Mouse (Mus musculus): ENCODE results near the gene Vamp3. TPM values are rescaled to one million over a fixed set of nuclear protein-coding genes. Genes with fewer than 3 reads are reported as not detected.
"Not testable (repeated sequence)": the region's sequence is repeated elsewhere in the genome, so short reads cannot be mapped to it uniquely, and the experiment has no call there.

Vamp3 gene
- polyA plus RNA-seq, 1 experiment from 2014 or later, result 103 TPM

GRCm38 (mm10) chr4:151041506-151041905 lies 16.3 kb downstream of the Vamp3 start:
- ATAC-seq (ENCODE audit: low FRiP score) (no peak), DNase-seq (ENCODE audit: low spot score) (no peak)
- Histone ChIP-seq H3K4me1 (replicated peaks; ENCODE audit: control insufficient read depth, insufficient read depth, low read length) (peaks cover 3% of the 10 kb centered on the region; the same call in 1 of the 2 replicates), H3K4me3 (ENCODE audit: low read depth, low read length) (no peak overlapping the region), H3K4me2 (replicated peaks; ENCODE audit: low read depth, low read length) (no peak overlapping the region), H3K36me3 (ENCODE audit: control insufficient read depth, insufficient read depth, low read length) (no peaks in the 10 kb centered on the region), H3K27me3 (ENCODE audit: control insufficient read depth, insufficient read depth, low read length) (no peaks in the 10 kb centered on the region), H3K9me3 (ENCODE audit: control insufficient read depth, low read length) (no peaks in the 10 kb centered on the region), H3K9ac (ENCODE audit: low read depth, low read length) (no peak overlapping the region), H3K27ac (ENCODE audit: low read depth, low read length) (no peak overlapping the region)
- 92% methylated on average over 5 of the region's 5 CpGs for WGBS

- no peak overlapping the region for H3K9ac ChIP-seq (ENCODE audit: low read depth, low read length)
- no peaks in the 10 kb centered on the region for H3K9me3 ChIP-seq (ENCODE audit: control insufficient read depth, low read length)
- WGBS, result 92% methylated on average over 11 of the region's 11 CpGs
- no peak for DNase-seq (ENCODE audit: low spot score)
- H3K4me2 ChIP-seq (replicated peaks; ENCODE audit: low read depth, low read length), result no peak overlapping the region
- no peaks in the 10 kb centered on the region for H3K4me1 ChIP-seq (replicated peaks; ENCODE audit: control insufficient read depth, insufficient read depth, low read length)
- ATAC-seq (ENCODE audit: low FRiP score), result no peak
- no peaks in the 10 kb centered on the region for H3K27me3 ChIP-seq (ENCODE audit: control insufficient read depth, insufficient read depth, low read length)
- no peaks in the 10 kb centered on the region for H3K36me3 ChIP-seq (ENCODE audit: control insufficient read depth, insufficient read depth, low read length)
- H3K27ac ChIP-seq (ENCODE audit: low read depth, low read length), result no peak overlapping the region
- H3K4me3 ChIP-seq (ENCODE audit: low read depth, low read length), result no peak overlapping the region
Observed at GRCm38 (mm10) chr4:151037800-151038199, 20.0 kb downstream of the Vamp3 start.

DNA sequence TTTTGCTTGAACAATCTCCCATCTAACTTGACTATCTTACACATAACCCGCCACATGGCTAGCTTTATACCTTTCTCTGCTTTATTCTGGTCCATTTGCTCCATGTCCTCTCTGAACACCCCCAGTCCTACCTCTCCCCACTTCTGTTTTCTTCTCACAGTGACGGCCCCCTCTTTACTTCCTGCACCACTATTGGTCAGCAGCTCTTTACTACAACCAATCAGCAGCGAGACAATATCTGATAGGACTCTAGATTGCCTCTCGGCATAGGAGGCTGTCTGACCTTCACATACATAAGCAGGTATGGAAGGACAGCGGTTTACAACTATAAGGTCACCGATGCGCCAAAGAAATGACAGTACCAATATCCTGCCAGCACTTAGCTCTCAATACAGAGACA lies 21.2 kb downstream of the Vamp3 start:
- H3K27me3 ChIP-seq (ENCODE audit: control insufficient read depth, insufficient read depth, low read length), result no peaks in the 10 kb centered on the region
- no peak for ATAC-seq (ENCODE audit: low FRiP score)
- H3K9ac ChIP-seq (ENCODE audit: low read depth, low read length), result no peak overlapping the region
- DNase-seq (ENCODE audit: low spot score), result no peak
- H3K4me3 ChIP-seq (ENCODE audit: low read depth, low read length), result no peak overlapping the region
- H3K27ac ChIP-seq (ENCODE audit: low read depth, low read length), result no peak overlapping the region
- H3K4me1 ChIP-seq (replicated peaks; ENCODE audit: control insufficient read depth, insufficient read depth, low read length), result no peaks in the 10 kb centered on the region
- WGBS, result 90% methylated on average over 7 of the region's 7 CpGs
- no peak overlapping the region for H3K4me2 ChIP-seq (replicated peaks; ENCODE audit: low read depth, low read length)
- no peaks in the 10 kb centered on the region for H3K9me3 ChIP-seq (ENCODE audit: control insufficient read depth, low read length)
- H3K36me3 ChIP-seq (ENCODE audit: control insufficient read depth, insufficient read depth, low read length), result no peaks in the 10 kb centered on the region

GRCm38 (mm10) chr4:151027001-151027400 lies 30.8 kb downstream of the Vamp3 start:
- Histone ChIP-seq H3K4me1 (replicated peaks; ENCODE audit: control insufficient read depth, insufficient read depth, low read length) (no peaks in the 10 kb centered on the region), H3K4me3 (ENCODE audit: low read depth, low read length) (no peak overlapping the region), H3K4me2 (replicated peaks; ENCODE audit: low read depth, low read length) (no peak overlapping the region), H3K27ac (ENCODE audit: low read depth, low read length) (no peak overlapping the region), H3K36me3 (ENCODE audit: control insufficient read depth, insufficient read depth, low read length) (no peaks in the 10 kb centered on the region), H3K9ac (ENCODE audit: low read depth, low read length) (no peak overlapping the region), H3K9me3 (ENCODE audit: control insufficient read depth, low read length) (no peaks in the 10 kb centered on the region), H3K27me3 (ENCODE audit: control insufficient read depth, insufficient read depth, low read length) (no peaks in the 10 kb centered on the region)
- ATAC-seq (ENCODE audit: low FRiP score) (no peak), DNase-seq (ENCODE audit: low spot score) (peak; percentile 64)
- WGBS, result 58% methylated on average over 6 of the region's 6 CpGs

GRCm38 (mm10) chr4:151024152-151024551 lies 33.6 kb downstream of the Vamp3 start:
- H3K36me3 ChIP-seq (ENCODE audit: control insufficient read depth, insufficient read depth, low read length), result no peaks in the 10 kb centered on the region
- no peak overlapping the region for H3K9ac ChIP-seq (ENCODE audit: low read depth, low read length)
- WGBS, result 89% methylated on average over 9 of the region's 9 CpGs
- no peaks in the 10 kb centered on the region for H3K27me3 ChIP-seq (ENCODE audit: control insufficient read depth, insufficient read depth, low read length)
- H3K9me3 ChIP-seq (ENCODE audit: control insufficient read depth, low read length), result no peaks in the 10 kb centered on the region
- no peak overlapping the region for H3K4me3 ChIP-seq (ENCODE audit: low read depth, low read length)
- H3K27ac ChIP-seq (ENCODE audit: low read depth, low read length), result no peak overlapping the region
- no peak for DNase-seq (ENCODE audit: low spot score)
- no peak for ATAC-seq (ENCODE audit: low FRiP score)
- no peaks in the 10 kb centered on the region for H3K4me1 ChIP-seq (replicated peaks; ENCODE audit: control insufficient read depth, insufficient read depth, low read length)
- no peak overlapping the region for H3K4me2 ChIP-seq (replicated peaks; ENCODE audit: low read depth, low read length)

- H3K27ac ChIP-seq (ENCODE audit: low read depth, low read length); H3K4me1 ChIP-seq (replicated peaks; ENCODE audit: control insufficient read depth, insufficient read depth, low read length); H3K36me3 ChIP-seq (ENCODE audit: control insufficient read depth, insufficient read depth, low read length); H3K27me3 ChIP-seq (ENCODE audit: control insufficient read depth, insufficient read depth, low read length); H3K4me2 ChIP-seq (replicated peaks; ENCODE audit: low read depth, low read length); H3K9ac ChIP-seq (ENCODE audit: low read depth, low read length); H3K9me3 ChIP-seq (ENCODE audit: control insufficient read depth, low read length); H3K4me3 ChIP-seq (ENCODE audit: low read depth, low read length); DNase-seq (ENCODE audit: low spot score); ATAC-seq (ENCODE audit: low FRiP score): not testable (repeated sequence)
- 93% methylated on average over 1 of the region's 1 CpGs for WGBS
Observed at GRCm38 (mm10) chr4:151017356-151017755, 40.4 kb downstream of the Vamp3 start.

DNA sequence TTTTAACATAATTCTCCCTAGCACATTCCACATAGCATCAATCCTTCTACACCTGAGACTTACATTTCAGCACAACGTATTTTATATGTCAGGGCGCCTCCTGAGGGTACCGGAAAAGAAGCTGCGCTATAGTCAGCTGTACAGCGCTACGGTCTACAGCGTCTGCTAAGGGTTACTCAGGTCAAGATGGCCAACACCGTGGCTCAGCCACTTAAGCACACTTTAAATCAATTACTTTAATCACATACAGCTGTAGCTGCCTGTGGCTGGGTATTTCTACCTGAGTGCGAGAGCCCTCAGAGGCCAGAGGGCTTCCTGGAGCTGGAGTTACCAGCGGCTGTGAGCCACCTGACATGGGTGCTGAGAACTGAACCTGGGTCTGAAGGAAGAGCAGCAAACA lies 41.8 kb downstream of the Vamp3 start:
- Histone ChIP-seq H3K9me3 (ENCODE audit: control insufficient read depth, low read length) (no peaks in the 10 kb centered on the region), H3K36me3 (ENCODE audit: control insufficient read depth, insufficient read depth, low read length) (no peaks in the 10 kb centered on the region), H3K4me3 (ENCODE audit: low read depth, low read length) (no peak overlapping the region), H3K4me1 (replicated peaks; ENCODE audit: control insufficient read depth, insufficient read depth, low read length) (no peaks in the 10 kb centered on the region), H3K9ac (ENCODE audit: low read depth, low read length) (no peak overlapping the region), H3K4me2 (replicated peaks; ENCODE audit: low read depth, low read length) (no peak overlapping the region), H3K27me3 (ENCODE audit: control insufficient read depth, insufficient read depth, low read length) (no peaks in the 10 kb centered on the region), H3K27ac (ENCODE audit: low read depth, low read length) (no peak overlapping the region)
- 84% methylated on average over 10 of the region's 10 CpGs for WGBS
- ATAC-seq (ENCODE audit: low FRiP score), result no peak
- DNase-seq (ENCODE audit: low spot score), result no peak

DNA sequence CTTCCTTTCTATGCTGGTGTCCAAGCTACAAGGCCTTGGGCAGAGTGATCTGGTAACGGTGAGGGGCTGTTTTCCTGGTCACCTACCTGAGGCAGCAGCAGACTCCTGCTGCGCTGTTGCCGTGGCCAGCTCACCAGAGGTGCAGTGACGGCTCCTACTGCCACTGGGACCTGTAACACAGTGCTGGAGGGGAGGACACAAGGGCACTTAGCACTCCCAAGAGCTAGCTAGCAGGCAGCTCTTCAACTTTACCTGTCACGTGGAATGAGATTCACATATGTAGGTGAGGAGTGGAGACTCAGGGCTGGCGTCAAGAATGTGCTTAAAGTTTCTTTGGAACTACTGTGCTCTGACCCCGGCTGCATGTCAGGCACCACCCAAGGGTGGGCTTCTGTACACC lies 47.4 kb downstream of the Vamp3 start:
- ATAC-seq (ENCODE audit: low FRiP score) (no peak), DNase-seq (ENCODE audit: low spot score) (no peak)
- Histone ChIP-seq H3K27ac (ENCODE audit: low read depth, low read length) (no peak overlapping the region), H3K36me3 (ENCODE audit: control insufficient read depth, insufficient read depth, low read length) (no peaks in the 10 kb centered on the region), H3K4me3 (ENCODE audit: low read depth, low read length) (no peak overlapping the region), H3K4me1 (replicated peaks; ENCODE audit: control insufficient read depth, insufficient read depth, low read length) (no peaks in the 10 kb centered on the region), H3K9me3 (ENCODE audit: control insufficient read depth, low read length) (no peaks in the 10 kb centered on the region), H3K9ac (ENCODE audit: low read depth, low read length) (no peak overlapping the region), H3K4me2 (replicated peaks; ENCODE audit: low read depth, low read length) (no peak overlapping the region), H3K27me3 (ENCODE audit: control insufficient read depth, insufficient read depth, low read length) (no peaks in the 10 kb centered on the region)
- WGBS, result 93% methylated on average over 7 of the region's 7 CpGs

GRCm38 (mm10) chr4:151006945-151007344 lies 50.8 kb downstream of the Vamp3 start:
- WGBS, result 55% methylated on average over 6 of the region's 6 CpGs
- H3K9ac ChIP-seq (ENCODE audit: low read depth, low read length), result no peak overlapping the region
- DNase-seq (ENCODE audit: low spot score) (peak; percentile 65), ATAC-seq (ENCODE audit: low FRiP score) (no peak)
- H3K4me1 ChIP-seq (replicated peaks; ENCODE audit: control insufficient read depth, insufficient read depth, low read length), result no peaks in the 10 kb centered on the region
- H3K4me2 ChIP-seq (replicated peaks; ENCODE audit: low read depth, low read length), result no peak overlapping the region
- no peak overlapping the region for H3K27ac ChIP-seq (ENCODE audit: low read depth, low read length)
- no peak overlapping the region for H3K4me3 ChIP-seq (ENCODE audit: low read depth, low read length)
- no peaks in the 10 kb centered on the region for H3K27me3 ChIP-seq (ENCODE audit: control insufficient read depth, insufficient read depth, low read length)
- H3K36me3 ChIP-seq (ENCODE audit: control insufficient read depth, insufficient read depth, low read length), result no peaks in the 10 kb centered on the region
- H3K9me3 ChIP-seq (ENCODE audit: control insufficient read depth, low read length), result no peaks in the 10 kb centered on the region

Measured in hindbrain, embryonic 11.5 days (tissue).